Mouse (Mus musculus) kidney, embryonic 14.5 days (tissue): ENCODE measurements at regions not wholly inside any gene's neighbourhood (a gene's known extent, or its start where the extent isn't known, plus 50 kb on each side); places are given as distances from the start of the nearest gene placed in this dataset.

Experiments
- ATAC-seq: fragments of 200-750 bp; cut with Nextera tagmentation; 2 replicates; pipeline ENCODE4 v1.8.0; 2017; ENCODE audit warnings: moderate number of reproducible peaks, mild to moderate bottlenecking, moderate TSS enrichment, moderate library complexity; ENCODE audit not compliant: low FRiP score, low TSS enrichment
- H3K27ac ChIP-seq: fragments of 300-500 bp; sonication (generic); 2 replicates; pipeline ENCODE4 v1.5.1; 2014; ENCODE audit warnings: low read depth, mild to moderate bottlenecking, low read length, moderate library complexity, mixed read lengths
- H3K27me3 ChIP-seq: fragments of 300-500 bp; sonication (generic); 2 replicates; pipeline ENCODE4 v1.6.1; 2014; ENCODE audit warnings: mild to moderate bottlenecking, low read length; ENCODE audit not compliant: control insufficient read depth, insufficient read depth
- H3K36me3 ChIP-seq: fragments of 300-500 bp; sonication (generic); 2 replicates; pipeline ENCODE4 v1.6.1; 2014; ENCODE audit warnings: low read length, mixed read lengths; ENCODE audit not compliant: control insufficient read depth, insufficient read depth
- H3K4me1 ChIP-seq: fragments of 300-500 bp; sonication (generic); 2 replicates; pipeline ENCODE4 v1.6.1; 2014; ENCODE audit warnings: low read length, mixed read lengths; ENCODE audit not compliant: control insufficient read depth, insufficient read depth
- H3K4me2 ChIP-seq: fragments of 300-500 bp; sonication (generic); replicated peaks from 2 replicates; pipeline ENCODE4 v1.6.1; 2014; ENCODE audit warnings: low read depth, mild to moderate bottlenecking, low read length
- H3K4me3 ChIP-seq: fragments of 300-500 bp; sonication (generic); 2 replicates; pipeline ENCODE4 v1.5.1; 2014; ENCODE audit warnings: mild to moderate bottlenecking, low read length
- H3K9ac ChIP-seq: fragments of 300-500 bp; sonication (generic); 2 replicates; pipeline ENCODE4 v1.6.1; 2014; ENCODE audit warnings: low read depth, mild to moderate bottlenecking, low read length, moderate library complexity
- H3K9me3 ChIP-seq: fragments of 300-500 bp; sonication (generic); 2 replicates; pipeline ENCODE4 v1.6.1; 2016; ENCODE audit warnings: low read length; ENCODE audit not compliant: control insufficient read depth
- WGBS: fragments of 180-500 bp; shearing (Covaris S2); extraction: QIAGEN DNeasy Blood & Tissue Kit; methylation state at CpG from one replicate; pipeline ENCODE4 v1.1.7; 2014; 5-methylcytosine and 5-hydroxymethylcytosine counted together

GRCm38 (mm10) chr6:127393907-127394600 is 52.6 kb upstream of the Parp11 start:
- Histone ChIP-seq H3K9ac (no peak overlapping the region), H3K27ac (no peak overlapping the region)
- ATAC-seq, result 0 out of 2 replicates have a peak, but pooled peaks have one; percentile 64

More at GRCm38 (mm10) chr6:127393907-127394600, 52.6 kb upstream of the Parp11 start:
- Histone ChIP-seq H3K27me3 (no peaks in the 10 kb centered on the region), H3K36me3 (no peaks in the 10 kb centered on the region), H3K4me2 (no peak overlapping the region), H3K4me3 (no peak overlapping the region), H3K4me1 (no peaks in the 10 kb centered on the region), H3K9me3 (no peaks in the 10 kb centered on the region)
- WGBS, result 16% methylated on average over 9 of the region's 9 CpGs
